Mouse (Mus musculus) cerebellum, postnatal 36 days (tissue): ENCODE data around the gene Gm11032.
"Not testable (repeated sequence)": the region's sequence is repeated elsewhere in the genome, so short reads cannot be mapped to it uniquely, and the experiment has no call there.

Experiments
- DNase-seq, 2 experiments: peaks; one replicate each; pipeline ENCODE4 v3.0.0; 2021 to 2022; ENCODE audit warnings: mixed read lengths in 2 of 2

Gene Gm11032

DNA sequence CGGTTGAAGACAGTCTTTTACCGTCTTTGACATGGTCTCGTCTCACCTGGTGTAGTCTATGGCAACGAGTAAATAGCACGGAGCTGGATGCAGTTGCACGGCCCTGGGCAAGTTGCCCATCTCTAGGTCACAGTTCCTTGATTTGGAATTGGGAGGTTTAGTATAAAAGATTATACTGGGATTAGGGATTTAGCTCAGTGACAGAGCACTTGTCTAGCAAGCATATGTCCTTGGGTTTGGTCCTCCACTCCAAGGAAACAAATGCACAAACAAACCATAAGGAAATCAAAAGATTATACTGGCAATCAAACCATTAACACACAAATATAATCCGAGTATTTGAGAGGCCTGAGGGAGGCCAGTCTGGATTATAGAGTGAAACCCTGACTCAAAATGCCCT, 7.8 kb downstream of the Gm11032 start:
- no peak for DNase-seq

DNA sequence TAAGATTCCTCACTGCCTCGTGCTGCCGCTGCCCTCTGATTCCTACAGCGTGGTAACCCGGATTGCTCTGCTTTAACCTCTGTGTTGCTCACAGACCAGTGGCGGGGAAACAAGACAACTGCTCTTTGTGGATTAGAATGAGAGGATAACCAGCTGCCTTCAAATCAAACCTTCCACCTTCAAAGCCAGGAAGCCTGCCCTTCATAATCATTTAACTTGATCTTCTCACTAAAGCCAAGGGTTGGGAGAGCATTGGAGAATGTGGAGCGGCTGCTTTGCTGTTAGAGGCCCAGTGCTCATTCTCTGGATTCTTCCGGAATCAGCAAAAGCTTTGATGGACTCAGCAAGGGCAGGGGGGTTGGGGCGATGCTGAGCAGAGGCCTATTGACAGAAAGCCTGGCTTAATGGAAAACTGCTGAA, 10.0 kb downstream of the Gm11032 start:
- DNase-seq = no peak

DNA sequence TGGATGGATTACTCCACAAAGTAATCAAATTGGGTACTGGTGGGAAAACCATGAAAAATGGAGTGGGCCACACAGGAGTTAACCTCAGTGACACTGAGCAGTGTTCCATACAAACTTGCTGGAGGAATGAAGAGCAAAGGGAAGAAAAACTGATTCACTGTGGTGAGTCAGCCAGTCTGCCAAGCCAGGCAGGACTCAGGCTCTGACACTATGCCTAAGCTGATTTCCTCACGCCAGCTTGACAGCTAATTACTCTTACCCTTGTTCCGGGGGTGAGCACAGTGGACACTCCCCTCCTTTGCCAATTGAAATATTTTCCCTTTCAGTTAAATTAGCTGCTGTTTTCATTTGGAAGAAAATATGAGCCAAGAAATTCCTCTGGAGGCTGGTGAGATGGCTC, 13.6 kb downstream of the Gm11032 start:
- DNase-seq = no peak

DNA sequence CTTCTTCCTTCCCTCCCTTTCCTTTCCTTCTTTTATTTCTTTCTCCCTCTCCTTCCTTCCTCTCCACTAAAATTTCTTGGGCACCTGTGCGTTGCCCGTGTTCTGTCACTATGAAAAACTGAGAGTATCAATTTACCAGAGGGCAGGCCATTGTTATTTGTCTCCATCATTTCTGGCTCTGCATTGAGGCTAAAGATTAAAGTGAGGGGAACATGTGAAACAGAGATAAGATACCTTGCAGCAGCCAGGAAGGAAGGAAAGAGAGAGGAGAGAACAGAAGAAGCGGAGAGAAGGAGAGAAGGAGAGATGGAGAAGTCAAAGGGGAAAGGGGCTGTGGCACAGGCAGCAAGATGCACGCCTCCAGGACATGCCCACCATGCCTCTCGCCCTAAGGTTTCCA, 14.5 kb downstream of the Gm11032 start:
- no peak for DNase-seq

DNA sequence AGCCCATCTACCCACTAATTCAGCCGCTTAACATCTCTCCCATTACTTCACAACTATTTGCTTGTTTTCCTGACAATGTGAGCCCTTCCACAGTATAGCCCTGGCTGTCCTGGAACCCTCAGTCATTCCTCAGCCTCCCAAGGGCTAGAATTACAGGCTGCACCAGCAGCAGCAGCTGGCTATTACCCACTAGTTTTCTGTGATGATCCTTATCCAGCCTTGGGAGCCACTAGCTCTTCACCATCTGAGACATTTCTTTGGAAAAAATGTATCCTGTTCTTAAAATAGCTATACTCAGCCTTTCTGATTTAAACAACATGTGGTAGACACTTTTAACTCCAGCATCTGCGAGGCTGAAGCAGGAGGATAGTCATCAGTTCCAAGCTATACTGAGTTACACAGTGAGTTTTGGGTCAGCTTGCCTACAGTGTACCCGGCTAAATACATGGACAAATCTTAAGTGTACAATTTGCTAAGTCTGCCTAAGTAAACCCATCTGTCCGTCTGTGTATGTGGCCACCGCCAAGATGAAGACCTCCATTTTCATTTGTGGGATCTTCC, 17.0 kb downstream of the Gm11032 start:
- DNase-seq = no peak

DNA sequence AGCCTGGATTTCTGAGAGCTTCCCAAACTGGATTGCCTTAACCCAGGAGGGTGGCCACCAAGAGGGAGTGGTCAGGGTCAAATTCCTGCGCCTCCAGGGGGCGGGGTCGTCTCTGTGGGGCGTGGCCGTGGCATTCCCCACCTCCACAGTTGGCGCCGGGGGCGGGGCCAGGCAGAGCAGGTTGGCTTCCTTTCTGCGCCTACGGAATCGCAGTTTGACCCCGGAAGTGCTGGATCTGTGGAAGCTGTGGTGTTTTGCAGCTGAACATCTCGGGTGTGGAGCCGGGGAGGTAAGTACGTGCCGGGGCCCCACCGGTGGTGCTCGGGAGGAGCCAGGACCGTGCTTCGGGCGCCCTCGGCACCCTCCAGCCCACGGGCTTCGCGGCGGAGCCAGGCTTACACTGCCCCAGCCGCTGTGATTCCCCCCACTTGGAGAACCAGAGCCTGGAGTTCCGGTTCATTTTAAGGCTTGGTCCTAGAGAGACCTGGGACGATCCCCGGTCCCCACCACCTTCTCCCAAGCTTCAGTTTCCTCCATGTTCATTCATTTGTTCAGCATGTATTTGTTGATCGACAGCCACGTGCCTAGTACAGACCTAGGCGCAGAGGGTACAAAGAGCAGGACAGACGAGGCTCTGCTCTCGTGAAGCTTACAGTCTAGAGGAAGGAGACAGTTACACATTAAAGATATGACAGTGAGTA, 17.8 kb downstream of the Gm11032 start, which contains the start of gene Ascc2:
Gene Ascc2, plus strand, starts transcription at position 214 of the 701 bp plus-strand sequence.
- DNase-seq = peak; percentile 76 to 83

DNA sequence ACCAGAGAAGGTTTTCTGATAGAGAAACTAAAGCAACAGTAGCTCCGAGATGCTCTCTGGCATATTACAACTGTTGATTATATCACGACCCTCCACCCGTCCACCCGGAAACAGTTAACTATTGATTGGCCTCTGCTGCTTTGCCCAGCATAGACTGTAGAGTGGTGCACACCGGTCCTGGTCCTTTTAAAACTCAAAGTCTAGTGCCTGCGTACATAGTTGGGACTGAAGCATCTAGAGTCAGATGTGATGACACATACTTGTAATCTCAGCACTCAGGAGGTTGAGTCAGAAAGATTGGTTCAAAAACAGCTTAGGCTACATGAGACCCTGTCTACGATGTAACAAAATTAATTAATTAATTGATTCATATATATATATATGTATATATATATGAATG, 18.4 kb downstream of the Gm11032 start:
- no peak for DNase-seq

DNA sequence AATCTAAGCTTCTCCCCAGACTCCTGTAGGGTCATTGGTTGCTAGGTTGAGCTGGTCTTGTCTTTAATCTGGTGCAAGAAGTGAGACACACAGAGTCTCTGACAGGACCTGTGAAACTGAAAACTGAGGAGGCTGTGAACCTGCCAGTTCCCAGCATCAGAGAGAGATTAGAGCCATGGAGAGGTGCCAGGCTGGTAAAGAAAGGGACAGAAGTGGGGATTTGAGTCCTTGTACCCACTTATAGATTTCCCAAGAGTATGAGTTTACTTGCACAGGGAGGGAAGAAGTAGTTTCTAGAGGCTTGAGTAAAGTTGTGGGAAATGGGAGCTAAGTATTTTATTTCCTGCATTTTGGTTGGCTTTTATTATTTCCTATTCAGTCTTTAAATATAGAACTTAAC, 21.3 kb downstream of the Gm11032 start:
- no peak for DNase-seq

DNA sequence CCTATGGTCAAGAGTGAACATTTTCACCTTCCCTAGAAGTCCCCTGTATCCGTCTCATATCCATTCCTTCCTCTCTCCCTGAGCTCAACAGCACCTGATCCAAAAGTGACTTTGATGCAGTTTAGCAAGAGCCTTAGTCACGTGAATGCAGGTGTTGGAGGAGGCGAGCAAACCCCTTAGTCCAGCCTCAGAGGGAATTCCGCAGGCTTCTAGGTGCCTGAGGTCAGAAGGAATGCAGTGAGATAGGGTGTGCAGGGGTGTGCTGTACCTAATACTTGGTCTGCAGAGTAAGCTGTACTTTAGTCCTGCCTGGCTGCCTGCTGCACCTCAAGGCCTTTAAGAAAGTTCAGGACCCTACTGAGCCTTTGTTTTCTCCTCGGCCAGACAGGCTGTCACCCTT, 23.9 kb downstream of the Gm11032 start:
- DNase-seq = no peak

DNA sequence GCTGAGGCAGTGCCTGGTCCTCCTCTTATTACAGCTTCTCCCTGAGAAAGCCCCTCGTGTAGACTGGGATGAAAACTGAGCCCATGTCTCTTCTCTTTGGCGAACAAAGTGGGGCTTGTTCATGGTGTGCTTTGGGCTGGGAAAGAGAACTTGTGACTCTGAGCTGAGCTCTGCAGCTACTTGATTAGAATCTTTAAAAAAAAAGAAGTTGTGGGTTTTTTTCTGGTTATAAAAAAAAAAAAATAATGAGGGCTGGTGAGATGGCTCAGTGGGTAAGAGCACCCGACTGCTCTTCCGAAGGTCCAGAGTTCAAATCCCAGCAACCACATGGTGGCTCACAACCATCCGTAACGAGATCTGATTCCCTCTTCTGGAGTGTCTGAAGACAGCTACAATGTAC, 25.3 kb downstream of the Gm11032 start:
- not testable (repeated sequence) for DNase-seq

DNA sequence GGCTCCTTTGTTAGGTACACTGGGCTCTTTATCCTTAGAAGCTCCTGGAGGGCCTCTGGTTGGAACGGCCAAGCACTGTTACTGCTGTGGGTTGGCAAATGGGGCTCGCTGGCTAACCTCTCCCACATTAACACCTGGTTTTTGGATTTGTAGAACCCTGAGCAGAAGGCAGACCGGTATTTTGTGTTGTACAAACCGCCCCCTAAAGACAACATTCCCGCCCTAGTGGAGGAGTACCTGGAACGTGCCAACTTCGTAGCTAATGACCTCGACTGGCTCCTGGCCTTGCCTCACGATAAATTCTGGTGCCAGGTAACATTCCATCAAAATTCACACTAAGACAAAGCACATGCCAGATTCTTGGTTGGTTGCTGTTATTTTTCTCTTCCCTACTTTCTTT, 26.5 kb downstream of the Gm11032 start:
- DNase-seq = no peak

DNA sequence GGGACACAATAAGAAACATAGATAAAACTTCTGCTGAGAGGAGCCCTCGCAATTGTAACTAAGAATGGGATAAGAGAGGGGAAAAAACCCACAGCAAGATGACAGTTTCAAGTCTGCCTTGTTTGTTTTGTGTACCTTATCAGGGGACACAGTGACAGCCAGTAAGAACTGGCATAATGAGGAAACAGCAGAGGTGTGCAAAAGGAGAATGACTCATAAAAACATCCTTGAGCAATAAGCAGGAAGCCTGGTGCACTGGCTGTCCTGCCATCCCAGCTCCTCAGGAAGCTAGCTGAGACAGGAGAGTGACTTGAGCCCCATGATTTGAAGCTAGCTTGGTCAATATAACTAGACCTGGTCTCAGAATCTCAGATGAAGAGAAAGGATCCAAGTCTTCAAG, 40.0 kb downstream of the Gm11032 start:
- DNase-seq = no peak

DNA sequence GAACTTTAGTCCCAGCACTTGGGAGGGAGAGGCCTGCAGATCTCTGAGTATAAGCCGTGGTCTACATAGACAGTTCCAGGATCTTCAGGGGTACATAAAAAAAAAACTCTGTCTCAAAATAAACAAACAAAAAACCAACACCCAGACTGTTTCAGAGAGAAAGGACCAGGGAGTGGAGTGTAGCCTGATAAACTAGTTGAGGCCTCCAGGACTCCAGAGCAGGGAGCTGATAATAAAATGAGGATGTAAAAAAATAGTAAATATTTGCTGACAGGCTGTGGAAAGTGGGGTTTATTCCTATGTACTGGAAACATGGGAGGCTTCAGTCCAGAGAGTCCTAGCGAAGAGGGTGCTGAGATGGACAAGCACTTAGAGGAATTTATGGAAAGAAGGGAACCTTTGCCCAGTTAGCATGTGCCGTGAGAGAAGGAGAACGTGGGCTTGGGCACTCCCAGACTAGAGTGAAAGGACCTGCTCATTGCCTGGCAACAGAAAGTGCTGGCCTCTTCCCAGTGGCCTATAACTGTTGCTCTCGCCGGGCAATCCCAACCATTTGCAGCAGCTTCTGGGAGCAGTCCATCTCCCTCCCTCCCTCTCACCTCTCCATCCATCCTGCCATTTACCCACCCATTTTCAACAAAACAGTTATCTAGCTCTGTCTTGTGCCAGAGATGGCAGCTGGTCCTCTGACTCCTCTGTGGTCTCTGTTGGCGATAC, 40.6 kb downstream of the Gm11032 start:
- no peak for DNase-seq

DNA sequence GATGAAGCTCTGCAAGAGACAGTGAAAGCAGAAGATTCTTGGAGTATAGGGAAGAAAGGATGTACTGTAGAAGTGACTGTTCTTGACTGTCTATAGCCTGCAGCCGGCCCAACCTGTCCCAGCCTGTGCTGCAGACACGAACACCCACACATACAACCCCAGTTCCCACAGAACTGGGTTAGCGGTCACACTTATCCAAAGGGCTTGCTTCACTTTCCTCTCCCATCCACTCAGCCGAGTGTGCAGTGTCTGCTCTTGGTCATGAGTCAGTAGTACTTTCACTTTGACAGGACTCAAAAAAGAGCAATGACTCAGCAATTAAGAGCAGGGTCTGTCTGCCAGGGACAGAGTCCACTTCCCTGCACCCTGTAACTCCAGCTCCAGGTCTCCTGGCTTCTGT, 41.5 kb downstream of the Gm11032 start:
- DNase-seq = no peak

DNA sequence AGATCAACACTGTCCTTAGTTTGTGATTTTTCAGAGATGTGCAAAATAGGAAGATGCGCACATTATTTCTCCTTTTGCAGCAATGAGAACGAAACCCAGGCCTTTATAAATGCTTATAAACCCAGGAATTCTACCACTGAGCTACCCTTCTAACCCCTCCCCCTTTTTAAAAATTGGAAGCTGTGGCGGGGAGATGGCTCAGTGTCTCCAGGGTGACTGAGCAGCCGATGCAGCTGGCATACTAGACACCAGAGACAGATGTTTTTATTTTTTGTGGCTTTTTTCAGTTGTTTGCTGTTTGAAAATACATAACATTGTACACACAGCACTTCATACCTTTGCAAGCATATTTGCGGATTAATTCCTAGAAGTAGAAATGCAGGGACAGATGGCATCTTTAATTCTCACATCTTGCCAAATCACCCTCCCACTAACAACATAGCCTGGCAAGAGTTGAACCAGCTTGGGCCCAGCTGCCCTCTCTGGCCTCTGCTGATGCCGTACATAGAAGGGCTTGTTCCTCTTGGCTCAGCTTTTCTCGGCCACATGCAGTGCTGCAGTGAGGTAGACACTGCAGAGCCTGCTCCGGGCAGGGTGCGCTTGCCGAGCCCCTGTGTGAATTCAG, 42.1 kb downstream of the Gm11032 start:
- DNase-seq = peak; percentile 55 to 64

DNA sequence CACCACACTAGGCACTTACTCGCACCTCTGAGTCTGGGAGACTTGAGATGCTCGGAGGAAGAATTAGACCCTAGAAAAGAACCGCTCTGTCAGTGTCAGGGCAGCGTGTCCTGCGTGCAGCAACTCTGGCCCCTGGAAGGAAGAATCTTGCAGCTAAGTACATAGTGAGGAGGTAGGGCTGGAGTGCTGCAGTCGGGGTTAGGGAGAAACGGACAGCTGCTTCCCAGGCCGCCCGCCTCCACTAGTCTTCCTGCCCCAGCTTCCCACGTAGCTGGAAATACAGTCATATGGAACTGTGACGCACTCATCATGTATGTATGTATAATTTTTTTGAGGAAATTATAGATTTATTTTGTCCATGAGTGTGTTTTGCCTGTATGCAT, 42.6 kb downstream of the Gm11032 start:
- DNase-seq = no peak
